Mouse (Mus musculus) neutrophil, adult 5-6 weeks (primary cell): Measurements from ENCODE around the gene Tmem163. TPM values are rescaled to one million over a fixed set of nuclear protein-coding genes. Genes with fewer than 3 reads are reported as not detected.

Source experiments
- ATAC-seq: fragments of 151-379, 151-347 bp; 2 replicates; pipeline ENCODE4 v1.8.0; 2017; ENCODE audit warnings: mild to moderate bottlenecking, moderate TSS enrichment; ENCODE audit not compliant: insufficient number of reproducible peaks, poor library complexity, low FRiP score, severe bottlenecking; ENCODE audit errors: extremely low read depth
- total RNA-seq: library from RNA; stranded (forward); fragments of 200-1000 nt; gene quantifications from 2 replicates; pipeline ENCODE4 v1.2.3, GENCODE M21; 2017

Tmem163 gene
- total RNA-seq, 1 experiment from 2014 or later, result 17.9 TPM

GRCm38 (mm10) chr1:127662385-127663068 lies 16.8 kb downstream of the Tmem163 start:
- ATAC-seq, result no peak

GRCm38 (mm10) chr1:127661118-127662012 lies 18.0 kb downstream of the Tmem163 start:
- no peak for ATAC-seq

GRCm38 (mm10) chr1:127651564-127651963 lies 27.8 kb downstream of the Tmem163 start:
- no peak for ATAC-seq

GRCm38 (mm10) chr1:127642976-127643769 lies 36.2 kb downstream of the Tmem163 start:
- ATAC-seq, result no peak

GRCm38 (mm10) chr1:127637917-127638316 lies 41.4 kb downstream of the Tmem163 start:
- no peak for ATAC-seq

- no peak for ATAC-seq
Measured at GRCm38 (mm10) chr1:127627151-127627550, 52.2 kb downstream of the Tmem163 start.

GRCm38 (mm10) chr1:127625577-127626362 lies 53.6 kb downstream of the Tmem163 start:
- no peak for ATAC-seq

- ATAC-seq, result no peak
Measured at GRCm38 (mm10) chr1:127622349-127622748, 57.0 kb downstream of the Tmem163 start.

- ATAC-seq, result no peak
Measured at GRCm38 (mm10) chr1:127619036-127619435, 60.3 kb downstream of the Tmem163 start.

- ATAC-seq, result no peak
Measured at GRCm38 (mm10) chr1:127610378-127610777, 69.0 kb downstream of the Tmem163 start.

GRCm38 (mm10) chr1:127609814-127610213 lies 69.5 kb downstream of the Tmem163 start:
- no peak for ATAC-seq

- no peak for ATAC-seq
Measured at GRCm38 (mm10) chr1:127608326-127608725, 71.0 kb downstream of the Tmem163 start.

- no peak for ATAC-seq
Measured at GRCm38 (mm10) chr1:127603697-127604631, 75.4 kb downstream of the Tmem163 start.

GRCm38 (mm10) chr1:127596143-127596542 lies 83.2 kb downstream of the Tmem163 start:
- ATAC-seq, result peak; percentile 51; the same call in 1 of the 2 replicates

- no peak for ATAC-seq
Measured at GRCm38 (mm10) chr1:127595735-127596134, 83.6 kb downstream of the Tmem163 start.

- no peak for ATAC-seq
Measured at GRCm38 (mm10) chr1:127589542-127589941, 89.8 kb downstream of the Tmem163 start.

GRCm38 (mm10) chr1:127587071-127587470 lies 92.3 kb downstream of the Tmem163 start:
- peak; percentile 53; the same call in 1 of the 2 replicates for ATAC-seq
